In the genomic region with DNA sequence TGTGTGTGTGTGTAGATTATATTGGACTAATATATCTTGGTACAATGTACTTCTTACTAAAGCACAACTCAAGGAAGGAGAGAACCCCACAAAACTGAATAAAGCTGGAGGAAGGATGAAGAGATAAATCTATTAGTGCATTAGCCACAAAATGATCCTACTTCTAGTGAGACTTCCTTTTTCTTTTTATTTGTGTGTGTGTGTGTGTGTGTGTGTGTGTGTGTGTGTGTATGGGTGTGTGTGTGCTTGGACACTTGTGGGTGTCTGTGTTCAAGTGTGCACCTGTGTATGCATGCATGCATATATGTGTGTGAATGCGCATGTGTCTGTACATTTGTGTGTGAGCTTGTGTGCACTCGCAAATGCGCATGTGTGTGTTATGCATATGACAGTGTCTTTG, we compare ENCODE assay signal across 35 mouse cellular contexts.
"Had no signal": no experiment of that assay in that cellular context is flagged by ENCODE, and none has a peak within 500 bp of the region (broad histone marks: within the 10 kb centered on the region; RNA-seq: fewer than 3 reads in every experiment).

No protein-coding gene starts in this region.

- H3K27ac ChIP-seq: heart, embryonic 10.5 days; heart, embryonic 13.5 days; heart, embryonic 15.5 days; hindbrain, embryonic 10.5 days; hindbrain, embryonic 12.5 days; hindbrain, embryonic 13.5 days; hindbrain, embryonic 14.5 days; hindbrain, embryonic 15.5 days; hindbrain, postnatal 0 days; intestine, embryonic 15.5 days; kidney, embryonic 15.5 days; kidney, postnatal 0 days; layer of hippocampus, adult 2 months had no signal

- H3K4me2 ChIP-seq: heart, embryonic 11.5 days; heart, embryonic 12.5 days; heart, embryonic 13.5 days; heart, embryonic 15.5 days; hindbrain, embryonic 12.5 days; hindbrain, embryonic 13.5 days; hindbrain, embryonic 14.5 days; hindbrain, embryonic 15.5 days; intestine, embryonic 15.5 days; kidney, embryonic 15.5 days had no signal

- ATAC-seq: hindbrain, embryonic 16.5 days; hindbrain, postnatal 0 days; inflammation-experienced regulatory T-cells, adult 6 months; intestine, embryonic 15.5 days; intestine, embryonic 16.5 days; intestine, postnatal 0 days had no signal

- DNase-seq: heart, postnatal 10 days; heart, postnatal 14 days; heart, postnatal 36 days; heart, postnatal 4 days; kidney, adult 11 months; kidney, adult 18-20 months; kidney, adult 2 months; kidney, adult 8-10 months; kidney, adult 9 months; kidney, postnatal 10 days; kidney, postnatal 14 days; kidney, postnatal 25 days; kidney, postnatal 36 days; kidney, postnatal 4 days; layer of hippocampus, adult 9-11 months; layer of hippocampus, postnatal 36 days had no signal

- H3K36me3 ChIP-seq: heart, embryonic 10.5 days; heart, embryonic 12.5 days; heart, embryonic 13.5 days; heart, embryonic 15.5 days; hindbrain, embryonic 10.5 days; hindbrain, embryonic 12.5 days; hindbrain, embryonic 13.5 days; hindbrain, embryonic 15.5 days; intestine, embryonic 15.5 days; kidney, embryonic 15.5 days had no signal

- H3K27me3 ChIP-seq: heart, embryonic 12.5 days; heart, embryonic 13.5 days; heart, embryonic 15.5 days; hindbrain, embryonic 12.5 days; hindbrain, embryonic 15.5 days; intestine, embryonic 15.5 days; kidney, embryonic 15.5 days had no signal

- H3K9me3 ChIP-seq: heart, embryonic 10.5 days; heart, embryonic 12.5 days; heart, embryonic 13.5 days; heart, embryonic 15.5 days; hindbrain, embryonic 10.5 days; hindbrain, embryonic 12.5 days; hindbrain, embryonic 13.5 days; hindbrain, embryonic 15.5 days; intestine, embryonic 15.5 days; kidney, embryonic 15.5 days had no signal

- H3K9ac ChIP-seq: heart, embryonic 12.5 days; heart, embryonic 13.5 days; heart, embryonic 15.5 days; hindbrain, embryonic 12.5 days; hindbrain, embryonic 13.5 days; hindbrain, embryonic 14.5 days; hindbrain, embryonic 15.5 days; intestine, embryonic 15.5 days; kidney, embryonic 15.5 days had no signal

- H3K4me3 ChIP-seq: heart, embryonic 10.5 days; heart, embryonic 12.5 days; heart, embryonic 13.5 days; heart, embryonic 15.5 days; hindbrain, embryonic 10.5 days; hindbrain, embryonic 12.5 days; hindbrain, embryonic 13.5 days; hindbrain, embryonic 15.5 days; intestine, embryonic 15.5 days; kidney, embryonic 15.5 days; layer of hippocampus, adult 2 months had no signal
